Mouse (Mus musculus) liver, adult 2 months (tissue): Measurements from ENCODE around the gene Slco2b1. TPM values are rescaled to one million over a fixed set of nuclear protein-coding genes. Genes with fewer than 3 reads are reported as not detected.

Source experiments
- DNase-seq: peaks from one replicate; pipeline ENCODE4 v3.0.0-alpha.2; 2011; ENCODE audit warnings: low read depth, low spot score; ENCODE audit errors: extremely low read depth
- H3K27ac ChIP-seq: fragments of 200-500 bp; replicated peaks from 2 replicates; pipeline ENCODE4 v1.5.1; 2012; ENCODE audit warnings: low read depth, mild to moderate bottlenecking, control low read depth, inconsistent platforms, low read length; ENCODE audit not compliant: insufficient read depth
- H3K27me3 ChIP-seq: fragments of 200-500 bp; 2 replicates; pipeline ENCODE4 v1.6.1; 2012; ENCODE audit warnings: mild to moderate bottlenecking, moderate library complexity, low read length, inconsistent platforms; ENCODE audit not compliant: control insufficient read depth, insufficient read depth
- H3K36me3 ChIP-seq: fragments of 200-500 bp; 2 replicates; pipeline ENCODE4 v1.6.1; 2012; ENCODE audit warnings: low read length, inconsistent platforms; ENCODE audit not compliant: control insufficient read depth, insufficient read depth
- H3K4me1 ChIP-seq: fragments of 200-500 bp; 2 replicates; pipeline ENCODE4 v1.6.1; 2011; ENCODE audit warnings: low read length; ENCODE audit not compliant: control insufficient read depth, insufficient read depth
- H3K4me3 ChIP-seq: fragments of 200-500 bp; 2 replicates; pipeline ENCODE4 v1.5.1; 2011; ENCODE audit warnings: low read depth, mild to moderate bottlenecking, control low read depth, low read length, moderate library complexity; ENCODE audit not compliant: insufficient read depth
- H3K79me2 ChIP-seq: fragments of 200-500 bp; 2 replicates; pipeline ENCODE4 v1.6.1; 2012; ENCODE audit warnings: inconsistent platforms, mild to moderate bottlenecking, low read length, moderate library complexity; ENCODE audit not compliant: control insufficient read depth, insufficient read depth
- H3K9ac ChIP-seq: fragments of 200-500 bp; 2 replicates; pipeline ENCODE4 v1.6.1; 2012; ENCODE audit warnings: low read depth, mild to moderate bottlenecking, control low read depth, inconsistent platforms, low read length
- CTCF ChIP-seq: fragments of 200-500 bp; IDR thresholded peaks from 2 replicates; pipeline ENCODE4 v1.5.1; 2011; ENCODE audit warnings: low read depth, low read length, control low read depth
- POLR2A ChIP-seq: fragments of 200-500 bp; IDR thresholded peaks from 2 replicates; pipeline ENCODE4 v1.6.1; 2011; ENCODE audit warnings: low read length, control low read depth; ENCODE audit not compliant: insufficient read depth; ENCODE audit errors: extremely low read depth
- WGBS: fragments of 180-500 bp; shearing (Covaris S2); methylation state at CpG from one replicate; pipeline ENCODE4 v1.1.7; 2018; 5-methylcytosine and 5-hydroxymethylcytosine counted together
- polyA plus RNA-seq: library from polyadenylated mRNA; depleted of rRNA; stranded (reverse); fragments of >200 nt; gene quantifications from 2 replicates; pipeline ENCODE4 v1.2.3, GENCODE M21; 2012
- total RNA-seq: library from RNA; depleted of rRNA; stranded (reverse); fragments of >200 nt; gene quantifications from 2 replicates; pipeline ENCODE4 v1.2.3, GENCODE M21; 2014

The Slco2b1 gene
- total and polyA plus RNA-seq, 2 experiments = 107 to 134 TPM

- peaks cover 7% of the 10 kb centered on the region for H3K4me1 ChIP-seq
- H3K27ac ChIP-seq = no peak overlapping the region
- no peak overlapping the region for H3K9ac ChIP-seq
- TF ChIP-seq CTCF (no peak), POLR2A (no peak)
- no peaks in the 10 kb centered on the region for H3K27me3 ChIP-seq
- peaks cover 34% of the 10 kb centered on the region for H3K36me3 ChIP-seq
- no peaks in the 10 kb centered on the region for H3K79me2 ChIP-seq
- no peak overlapping the region for H3K4me3 ChIP-seq
- no peak for DNase-seq
- WGBS = 87% methylated on average over 10 of the region's 10 CpGs
These were observed 45.2 kb downstream of the Slco2b1 start for GRCm38 (mm10) chr7:99665731-99666452.

DNA sequence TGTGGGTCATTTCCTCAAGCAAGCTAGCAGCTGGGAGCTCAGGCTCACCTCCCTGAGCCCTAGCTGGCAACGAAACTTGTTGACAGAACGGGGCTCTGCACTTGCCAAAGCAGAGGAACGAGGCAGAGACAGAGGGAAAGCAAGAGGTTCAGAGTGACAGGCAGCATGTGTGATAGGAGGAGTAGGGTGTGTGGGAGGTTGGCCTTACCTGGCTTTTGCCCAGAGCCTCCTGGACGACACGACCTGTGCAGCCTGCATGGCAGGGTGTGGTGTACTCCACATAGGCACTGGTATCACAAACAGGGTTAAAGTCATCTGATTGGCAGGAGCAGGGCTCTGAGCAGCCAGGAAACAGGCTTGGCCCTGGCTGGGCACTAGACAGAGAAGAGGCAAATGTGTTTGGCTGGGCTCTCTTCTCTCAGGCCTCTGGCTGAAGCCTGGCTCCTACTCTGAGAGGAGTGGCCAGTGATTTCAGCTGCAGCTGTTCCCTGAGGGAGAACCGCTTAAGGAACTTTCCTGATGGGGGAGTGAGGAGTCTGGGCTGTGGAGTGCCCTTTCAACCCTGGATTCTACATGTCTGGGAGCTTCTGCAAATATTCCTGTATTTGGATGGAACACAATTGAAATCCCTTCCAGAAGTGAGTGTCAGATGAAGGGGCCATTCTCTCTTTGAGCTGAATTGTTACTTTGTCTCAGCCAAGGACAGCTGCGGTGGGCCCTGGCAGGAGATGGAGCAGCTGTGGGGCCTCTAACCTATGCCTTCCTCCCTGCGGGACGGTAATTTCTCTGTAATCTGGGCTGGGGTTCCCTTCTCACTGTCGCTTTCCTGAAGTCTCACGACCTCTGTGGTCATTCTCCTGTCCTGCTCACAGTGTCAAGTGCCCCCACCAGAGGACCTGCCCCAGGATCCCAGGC lies 46.3 kb downstream of the Slco2b1 start:
- TF ChIP-seq POLR2A = no peak
- no peak for TF ChIP-seq CTCF
- peak; percentile 97 for DNase-seq
- Histone ChIP-seq H3K36me3 (peaks cover 24% of the 10 kb centered on the region), H3K27me3 (no peaks in the 10 kb centered on the region), H3K79me2 (no peaks in the 10 kb centered on the region), H3K27ac (peak overlapping the region; percentile 35), H3K9ac (no peak overlapping the region; the same call in 1 of the 2 replicates), H3K4me3 (no peak overlapping the region), H3K4me1 (peaks cover 7% of the 10 kb centered on the region)
- 34% methylated on average over 11 of the region's 11 CpGs for WGBS

- Histone ChIP-seq H3K36me3 (peaks cover 22% of the 10 kb centered on the region), H3K9ac (no peak overlapping the region), H3K79me2 (no peaks in the 10 kb centered on the region), H3K27me3 (no peaks in the 10 kb centered on the region), H3K4me1 (peaks cover 7% of the 10 kb centered on the region), H3K27ac (no peak overlapping the region), H3K4me3 (no peak overlapping the region)
- TF ChIP-seq POLR2A = no peak
- no peak for TF ChIP-seq CTCF
- 94% methylated on average over 9 of the region's 9 CpGs for WGBS
- DNase-seq = no peak
These were observed 47.5 kb downstream of the Slco2b1 start for GRCm38 (mm10) chr7:99663507-99664220.

- H3K27me3 ChIP-seq = no peaks in the 10 kb centered on the region
- H3K36me3 ChIP-seq = peaks cover 25% of the 10 kb centered on the region
- H3K9ac ChIP-seq = no peak overlapping the region
- H3K27ac ChIP-seq = no peak overlapping the region
- H3K79me2 ChIP-seq = no peaks in the 10 kb centered on the region
- no peak for DNase-seq
- H3K4me3 ChIP-seq = no peak overlapping the region
- no peak for TF ChIP-seq POLR2A
- no peak for TF ChIP-seq CTCF
- peaks cover 7% of the 10 kb centered on the region for H3K4me1 ChIP-seq
- 95% methylated on average over 2 of the region's 2 CpGs for WGBS
These were observed 48.8 kb downstream of the Slco2b1 start for GRCm38 (mm10) chr7:99662311-99662710.

- Histone ChIP-seq H3K9ac (no peak overlapping the region), H3K4me1 (peaks cover 7% of the 10 kb centered on the region), H3K36me3 (peaks cover 25% of the 10 kb centered on the region), H3K27me3 (no peaks in the 10 kb centered on the region), H3K79me2 (no peaks in the 10 kb centered on the region), H3K27ac (no peak overlapping the region), H3K4me3 (no peak overlapping the region)
- WGBS = 85% methylated on average over 14 of the region's 14 CpGs
- no peak for DNase-seq
- TF ChIP-seq POLR2A (no peak), CTCF (no peak)
These were observed 49.4 kb downstream of the Slco2b1 start for GRCm38 (mm10) chr7:99661571-99662230.
